22 mouse cellular contexts compared by ENCODE assay signal in the genomic region with DNA sequence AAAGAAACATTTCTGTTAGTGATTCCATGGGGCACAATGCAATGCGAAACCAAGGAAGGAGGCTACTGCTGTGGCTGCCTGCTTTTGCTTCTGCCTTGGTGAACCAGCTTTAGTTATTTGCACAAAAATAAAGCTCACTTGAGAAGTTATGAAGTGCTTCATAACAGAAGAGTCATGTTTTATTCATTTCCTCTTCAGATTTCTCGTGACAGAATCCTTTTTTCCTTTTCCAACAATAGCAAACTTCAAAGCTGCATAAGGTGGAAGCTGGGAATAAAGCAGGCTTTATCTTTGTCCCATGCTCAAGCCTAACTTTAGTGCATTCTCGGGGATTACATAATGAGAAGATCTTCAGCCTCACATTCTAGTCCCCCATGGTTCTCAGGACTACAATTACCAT.
DNase-seq lines count a peak whose midpoint lies in the region; ATAC-seq and TF ChIP-seq lines count a peak whose summit lies in the region.
"Had no signal": no experiment of that assay in that cellular context is flagged by ENCODE, and none has a peak within 500 bp of the region (broad histone marks: within the 10 kb centered on the region; RNA-seq: fewer than 3 reads in every experiment).

No protein-coding gene starts in this region.

- DNase-seq in forebrain, postnatal 0 days: no peak
- DNase-seq in left cerebral cortex, adult 9 months (ENCODE audit: low spot score in 2 of 2): peak; percentile 8 to 11
- no peak for DNase-seq in left cerebral cortex, postnatal 4 days
- DNase-seq in right cerebral cortex, adult 18-20 months: peak; percentile 3
- no peak for DNase-seq in right cerebral cortex, postnatal 14 days
- DNase-seq: adrenal gland, postnatal 10 days; cerebellum, adult 18-20 months; cerebellum, adult 9-11 months; cerebellum, postnatal 36 days; gastrocnemius, postnatal 10 days; heart, adult 18-20 months; heart, postnatal 10 days; heart, postnatal 4 days had no signal

- H3K9ac ChIP-seq in forebrain, postnatal 0 days: no peak overlapping the region
- no peak overlapping the region for H3K9ac ChIP-seq in forebrain, embryonic 13.5 days
- H3K9ac ChIP-seq in liver, embryonic 12.5 days: no peak overlapping the region
- H3K9ac ChIP-seq: hindbrain, embryonic 12.5 days had no signal

- intact Hi-C loops in left cerebral cortex, postnatal 4 days (cut with DNase I): no loop called here

- H3K27me3 ChIP-seq in forebrain, postnatal 0 days (ENCODE audit: insufficient read depth, low read length): no peaks in the 10 kb centered on the region
- no peaks in the 10 kb centered on the region for H3K27me3 ChIP-seq in forebrain, embryonic 13.5 days
- no peaks in the 10 kb centered on the region for H3K27me3 ChIP-seq in liver, embryonic 12.5 days (replicated peaks)
- H3K27me3 ChIP-seq: hindbrain, embryonic 12.5 days had no signal

- no peaks in the 10 kb centered on the region for H3K9me3 ChIP-seq in forebrain, postnatal 0 days (ENCODE audit: low read length)
- H3K9me3 ChIP-seq in forebrain, embryonic 13.5 days (replicated peaks): no peaks in the 10 kb centered on the region
- no peaks in the 10 kb centered on the region for H3K9me3 ChIP-seq in liver, embryonic 12.5 days (replicated peaks)
- H3K9me3 ChIP-seq: embryonic facial prominence, embryonic 10.5 days; forebrain, embryonic 10.5 days; heart, embryonic 10.5 days; hindbrain, embryonic 12.5 days had no signal

- no peak for TF ChIP-seq CTCF in forebrain, postnatal 0 days (IDR thresholded peaks at IDR 0.05; ENCODE audit: low read depth)

- ATAC-seq in forebrain, postnatal 0 days: peak; percentile 43; the same call in 1 of the 2 replicates
- ATAC-seq in forebrain, embryonic 13.5 days: no peak
- ATAC-seq in erythroblast, adult 5-6 weeks (replicated peaks; ENCODE audit: low FRiP score, poor library complexity, severe bottlenecking): no peak
- ATAC-seq in liver, embryonic 12.5 days: no peak
- ATAC-seq: hindbrain, embryonic 16.5 days had no signal

- no peak overlapping the region for H3K4me3 ChIP-seq in forebrain, postnatal 0 days (ENCODE audit: low read depth, low read length)
- no peak overlapping the region for H3K4me3 ChIP-seq in forebrain, embryonic 13.5 days
- no peak overlapping the region for H3K4me3 ChIP-seq in liver, embryonic 12.5 days
- H3K4me3 ChIP-seq: embryonic facial prominence, embryonic 10.5 days; erythroblast, embryonic 14.5 days; forebrain, embryonic 10.5 days; heart, embryonic 10.5 days; hindbrain, embryonic 12.5 days had no signal

- H3K4me1 ChIP-seq in forebrain, postnatal 0 days (ENCODE audit: insufficient read depth): no peaks in the 10 kb centered on the region
- 0 out of 2 replicates have a peak, but pooled peaks cover 3% of the 10 kb centered on the region for H3K4me1 ChIP-seq in forebrain, embryonic 13.5 days
- no peaks in the 10 kb centered on the region for H3K4me1 ChIP-seq in liver, embryonic 12.5 days
- H3K4me1 ChIP-seq: embryonic facial prominence, embryonic 10.5 days; heart, embryonic 10.5 days; hindbrain, embryonic 12.5 days had no signal

- no peak overlapping the region for H3K27ac ChIP-seq in forebrain, postnatal 0 days (ENCODE audit: low read depth, low read length)
- H3K27ac ChIP-seq in forebrain, embryonic 13.5 days: no peak overlapping the region
- H3K27ac ChIP-seq in liver, embryonic 12.5 days: no peak overlapping the region
- H3K27ac ChIP-seq: embryonic facial prominence, embryonic 10.5 days; forebrain, embryonic 10.5 days; heart, embryonic 10.5 days; hindbrain, embryonic 12.5 days had no signal

- H3K4me2 ChIP-seq in forebrain, postnatal 0 days (ENCODE audit: low read depth): no peak overlapping the region
- H3K4me2 ChIP-seq in forebrain, embryonic 13.5 days: no peak overlapping the region
- no peak overlapping the region for H3K4me2 ChIP-seq in liver, embryonic 12.5 days
- H3K4me2 ChIP-seq: hindbrain, embryonic 12.5 days had no signal

- H3K36me3 ChIP-seq in forebrain, postnatal 0 days (ENCODE audit: insufficient read depth): no peaks in the 10 kb centered on the region
- H3K36me3 ChIP-seq in forebrain, embryonic 13.5 days (ENCODE audit: poor library complexity, severe bottlenecking): no peaks in the 10 kb centered on the region
- no peaks in the 10 kb centered on the region for H3K36me3 ChIP-seq in liver, embryonic 12.5 days
- H3K36me3 ChIP-seq: embryonic facial prominence, embryonic 10.5 days; forebrain, embryonic 10.5 days; heart, embryonic 10.5 days; hindbrain, embryonic 12.5 days had no signal

- WGBS in forebrain, postnatal 0 days: 31% methylated on average over 3 of the region's 3 CpGs
- 33% methylated on average over 3 of the region's 3 CpGs for WGBS in forebrain, embryonic 13.5 days
- WGBS in liver, embryonic 12.5 days (ENCODE audit: insufficient replicate concordance): 52% methylated on average over 3 of the region's 3 CpGs

Comparison
In these comparisons a context has a peak if more than half of its experiments do, and no peak if none do; other contexts are left out.
1. DNase-seq: peak in left cerebral cortex, adult 9 months (2 of 2) and right cerebral cortex, adult 18-20 months (single experiment); none in forebrain, postnatal 0 days (single experiment), left cerebral cortex, postnatal 4 days (single experiment) and right cerebral cortex, postnatal 14 days (single experiment).